Mouse (Mus musculus) liver, embryonic 12.5 days (tissue): Measurements from ENCODE around the gene N4bp1. TPM values are rescaled to one million over a fixed set of nuclear protein-coding genes. Genes with fewer than 3 reads are reported as not detected.
A peak's percentile ranks its signal among the peaks of the same experiment; 100 is the strongest.

Source experiments
- ATAC-seq: fragments of 200-750 bp; cut with Nextera tagmentation; 2 replicates; pipeline ENCODE4 v1.8.0; 2017; ENCODE audit warnings: moderate number of reproducible peaks, mild to moderate bottlenecking, moderate library complexity
- H3K27ac ChIP-seq: fragments of 300-500 bp; sonication (generic); 2 replicates; pipeline ENCODE4 v1.5.1; 2016; ENCODE audit warnings: mild to moderate bottlenecking
- H3K27me3 ChIP-seq: fragments of 300-500 bp; sonication (generic); replicated peaks from 2 replicates; pipeline ENCODE4 v1.6.1; 2016; ENCODE audit warnings: mild to moderate bottlenecking, moderate library complexity
- H3K36me3 ChIP-seq: fragments of 300-500 bp; sonication (generic); 2 replicates; pipeline ENCODE4 v1.6.1; 2016; ENCODE audit warnings: mild to moderate bottlenecking, moderate library complexity
- H3K4me1 ChIP-seq: fragments of 300-500 bp; sonication (generic); 2 replicates; pipeline ENCODE4 v1.6.1; 2016
- H3K4me2 ChIP-seq: fragments of 300-500 bp; sonication (generic); 2 replicates; pipeline ENCODE4 v1.6.1; 2016; ENCODE audit warnings: mild to moderate bottlenecking, moderate library complexity
- H3K4me3 ChIP-seq: fragments of 300-500 bp; sonication (generic); 2 replicates; pipeline ENCODE4 v1.5.1; 2016; ENCODE audit warnings: mild to moderate bottlenecking, moderate library complexity
- H3K9ac ChIP-seq: fragments of 300-500 bp; sonication (generic); 2 replicates; pipeline ENCODE4 v1.6.1; 2016; ENCODE audit warnings: mild to moderate bottlenecking, moderate library complexity
- H3K9me3 ChIP-seq: fragments of 300-500 bp; sonication (generic); replicated peaks from 2 replicates; pipeline ENCODE4 v1.6.1; 2016; ENCODE audit warnings: mild to moderate bottlenecking, moderate library complexity
- WGBS: fragments of 180-500 bp; shearing (Covaris S2); methylation state at CpG from one replicate; pipeline ENCODE4 v1.1.7; 2016; ENCODE audit not compliant: insufficient replicate concordance; 5-methylcytosine and 5-hydroxymethylcytosine counted together
- polyA plus RNA-seq: library from polyadenylated mRNA; unstranded; fragments of >200 nt; fragmentation: Nextera tagmentation; extraction: Ambion mirVana; gene quantifications from 2 replicates; pipeline ENCODE4 v1.2.1, GENCODE M21; 2016

N4bp1 gene
- polyA plus RNA-seq, 1 experiment from 2014 or later, result 5.1 TPM

- no peak overlapping the region for H3K4me2 ChIP-seq
- 65% methylated on average over 8 of the region's 8 CpGs for WGBS
- H3K9me3 ChIP-seq, result no peaks in the 10 kb centered on the region; the same call in 1 of the 2 replicates
- no peak overlapping the region for H3K27ac ChIP-seq
- no peak overlapping the region for H3K9ac ChIP-seq
- peaks cover 5% of the 10 kb centered on the region; the same call in 1 of the 2 replicates for H3K36me3 ChIP-seq
- 0 out of 2 replicates have a peak, but pooled peaks cover 6% of the 10 kb centered on the region for H3K4me1 ChIP-seq
- ATAC-seq, result no peak
- H3K4me3 ChIP-seq, result no peak overlapping the region
- 0 out of 2 replicates have a peak, but pooled peaks cover 4% of the 10 kb centered on the region for H3K27me3 ChIP-seq
Observed at GRCm38 (mm10) chr8:86834496-86835260, 50.4 kb downstream of the N4bp1 start.

GRCm38 (mm10) chr8:86833937-86834336 is 51.1 kb downstream of the N4bp1 start:
- Histone ChIP-seq H3K9me3 (no peaks in the 10 kb centered on the region; the same call in 1 of the 2 replicates), H3K27ac (no peak overlapping the region), H3K36me3 (no peaks in the 10 kb centered on the region), H3K4me3 (no peak overlapping the region), H3K9ac (no peak overlapping the region), H3K4me1 (0 out of 2 replicates have a peak, but pooled peaks cover 6% of the 10 kb centered on the region), H3K27me3 (0 out of 2 replicates have a peak, but pooled peaks cover 4% of the 10 kb centered on the region), H3K4me2 (no peak overlapping the region)
- peak; percentile 68; the same call in 1 of the 2 replicates for ATAC-seq
- WGBS, result 63% methylated on average over 1 of the region's 1 CpGs

DNA sequence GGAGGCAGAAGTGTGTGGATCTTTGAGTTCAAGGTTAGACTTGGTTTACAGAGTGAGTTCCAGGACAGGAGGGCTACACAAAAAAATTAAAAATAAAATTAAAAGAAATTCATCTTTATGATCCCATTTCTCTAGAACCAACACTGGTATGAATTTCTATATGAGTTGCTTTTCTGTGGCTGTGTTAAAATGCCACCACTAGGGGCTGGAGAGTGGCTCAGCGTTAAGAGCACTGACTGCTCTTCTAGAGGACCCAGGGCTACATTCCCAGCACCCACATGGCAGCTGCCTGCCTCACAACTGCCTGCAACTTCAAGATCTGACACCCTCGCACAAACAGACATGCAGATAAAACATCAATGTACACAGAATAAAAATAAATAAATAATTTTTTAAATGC is 56.1 kb downstream of the N4bp1 start:
- ATAC-seq, result no peak
- H3K4me1 ChIP-seq, result peaks cover 29% of the 10 kb centered on the region
- no peak overlapping the region for H3K4me2 ChIP-seq
- 51% methylated on average over 2 of the region's 2 CpGs for WGBS
- no peak overlapping the region for H3K27ac ChIP-seq
- H3K4me3 ChIP-seq, result no peak overlapping the region
- H3K36me3 ChIP-seq, result no peaks in the 10 kb centered on the region
- H3K27me3 ChIP-seq, result no peaks in the 10 kb centered on the region; the same call in 1 of the 2 replicates
- H3K9ac ChIP-seq, result no peak overlapping the region
- H3K9me3 ChIP-seq, result no peaks in the 10 kb centered on the region; the same call in 1 of the 2 replicates

DNA sequence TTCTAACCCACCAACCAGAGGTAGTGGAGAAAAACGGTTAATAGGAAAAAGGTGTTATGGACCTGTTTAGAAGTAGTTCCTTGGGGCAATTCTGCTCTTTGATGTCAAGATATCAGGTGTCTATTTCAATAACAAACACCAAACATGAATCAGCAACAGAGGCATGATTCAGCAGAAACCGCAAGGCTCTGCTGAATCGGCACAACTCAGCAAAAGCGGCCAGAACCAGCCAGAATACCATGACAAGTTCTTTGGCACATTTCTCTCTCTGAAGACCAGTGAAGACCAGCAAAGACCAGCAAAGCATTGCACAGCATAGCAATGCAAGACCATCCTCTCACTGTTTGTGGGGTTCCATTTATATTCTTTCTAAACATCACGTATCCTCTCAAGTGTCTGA is 57.9 kb downstream of the N4bp1 start:
- Histone ChIP-seq H3K9me3 (no peaks in the 10 kb centered on the region), H3K4me1 (peaks cover 26% of the 10 kb centered on the region), H3K36me3 (no peaks in the 10 kb centered on the region), H3K9ac (no peak overlapping the region), H3K4me3 (no peak overlapping the region), H3K27me3 (no peaks in the 10 kb centered on the region; the same call in 1 of the 2 replicates), H3K4me2 (no peak overlapping the region), H3K27ac (peak overlapping the region; percentile 64)
- peak; percentile 65 for ATAC-seq
- 75% methylated on average over 5 of the region's 5 CpGs for WGBS

DNA sequence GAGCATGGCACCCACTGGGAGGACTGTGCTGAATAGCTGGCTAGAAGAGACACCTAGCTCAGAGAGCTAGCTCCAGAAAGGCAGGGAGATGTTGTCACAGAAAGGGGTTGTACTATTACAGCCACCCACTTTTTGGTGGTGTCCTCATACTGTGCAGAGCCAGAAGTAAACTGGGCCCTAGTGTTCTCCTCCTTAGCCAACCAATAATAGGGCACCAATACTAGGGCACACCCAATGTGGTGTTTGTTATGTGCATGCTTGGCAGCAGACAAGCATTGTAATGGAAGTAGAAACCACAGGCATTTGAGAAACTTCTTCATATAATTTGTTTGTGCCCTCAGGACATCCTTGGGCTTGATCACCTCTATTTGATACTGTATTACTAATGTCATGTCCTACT is 58.5 kb downstream of the N4bp1 start:
- ATAC-seq, result peak; percentile 40; the same call in 1 of the 2 replicates
- Histone ChIP-seq H3K9me3 (no peaks in the 10 kb centered on the region), H3K9ac (no peak overlapping the region), H3K4me1 (peaks cover 32% of the 10 kb centered on the region), H3K36me3 (no peaks in the 10 kb centered on the region), H3K27ac (peak overlapping the region; percentile 64; the same call in 1 of the 2 replicates), H3K4me2 (no peak overlapping the region), H3K4me3 (no peak overlapping the region), H3K27me3 (no peaks in the 10 kb centered on the region; the same call in 1 of the 2 replicates)

DNA sequence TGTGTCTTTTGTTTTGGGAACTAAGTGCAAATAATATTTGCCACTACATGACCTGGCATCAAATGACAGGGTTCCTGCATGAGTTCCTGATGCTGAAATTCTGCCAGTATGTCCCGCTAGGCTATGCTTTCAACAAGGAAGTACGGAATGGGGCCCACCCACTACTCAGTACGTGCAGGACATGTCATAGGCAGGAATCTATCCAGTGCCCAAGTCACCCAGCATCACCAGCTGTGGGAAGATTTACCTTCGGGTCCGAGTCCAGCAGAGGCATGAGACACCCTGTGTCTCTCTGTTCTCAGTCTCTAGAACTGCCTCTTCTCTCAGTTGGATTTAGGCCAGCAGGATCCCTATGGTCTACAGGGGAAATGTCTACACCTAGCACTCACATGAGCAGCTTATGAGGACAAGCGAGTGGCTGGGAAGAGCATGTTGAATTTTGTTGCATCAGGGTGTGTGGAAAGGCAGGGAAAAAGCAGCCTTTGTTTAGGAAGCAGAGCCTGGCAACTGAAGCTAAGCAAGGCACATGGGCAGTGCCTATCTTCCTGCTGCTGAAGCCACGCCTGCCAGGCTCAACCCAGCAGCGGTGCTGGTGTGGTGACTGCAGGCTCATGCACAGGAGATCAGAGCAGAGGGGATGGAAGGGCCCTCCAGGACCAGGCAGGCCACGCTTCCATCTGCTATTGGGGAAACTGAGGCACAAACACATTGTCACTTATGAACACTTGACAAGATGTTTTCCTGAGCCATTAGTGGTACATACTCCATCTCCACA is 59.2 kb downstream of the N4bp1 start:
- H3K27me3 ChIP-seq, result no peaks in the 10 kb centered on the region; the same call in 1 of the 2 replicates
- H3K4me1 ChIP-seq, result peaks cover 36% of the 10 kb centered on the region
- no peak overlapping the region for H3K9ac ChIP-seq
- H3K27ac ChIP-seq, result peak overlapping the region; percentile 64; the same call in 1 of the 2 replicates
- ATAC-seq, result peak; percentile 89
- H3K36me3 ChIP-seq, result no peaks in the 10 kb centered on the region
- no peak overlapping the region for H3K4me3 ChIP-seq
- no peak overlapping the region for H3K4me2 ChIP-seq
- WGBS, result 69% methylated on average over 9 of the region's 9 CpGs
- H3K9me3 ChIP-seq, result no peaks in the 10 kb centered on the region

- H3K9ac ChIP-seq, result no peak overlapping the region
- peaks cover 43% of the 10 kb centered on the region for H3K4me1 ChIP-seq
- H3K4me2 ChIP-seq, result no peak overlapping the region
- no peaks in the 10 kb centered on the region for H3K36me3 ChIP-seq
- H3K4me3 ChIP-seq, result no peak overlapping the region
- H3K27me3 ChIP-seq, result no peaks in the 10 kb centered on the region; the same call in 1 of the 2 replicates
- 73% methylated on average over 4 of the region's 4 CpGs for WGBS
- ATAC-seq, result no peak
- H3K9me3 ChIP-seq, result no peaks in the 10 kb centered on the region
- H3K27ac ChIP-seq, result no peak overlapping the region
Observed at GRCm38 (mm10) chr8:86824735-86825134, 60.3 kb downstream of the N4bp1 start.

- Histone ChIP-seq H3K27ac (no peak overlapping the region), H3K4me2 (no peak overlapping the region), H3K36me3 (no peaks in the 10 kb centered on the region), H3K27me3 (no peaks in the 10 kb centered on the region), H3K9me3 (no peaks in the 10 kb centered on the region), H3K4me1 (peaks cover 25% of the 10 kb centered on the region), H3K9ac (no peak overlapping the region), H3K4me3 (no peak overlapping the region)
- WGBS, result 8% methylated on average over 3 of the region's 3 CpGs
- ATAC-seq, result peak; percentile 59
Observed at GRCm38 (mm10) chr8:86820756-86821201, 64.3 kb downstream of the N4bp1 start.

DNA sequence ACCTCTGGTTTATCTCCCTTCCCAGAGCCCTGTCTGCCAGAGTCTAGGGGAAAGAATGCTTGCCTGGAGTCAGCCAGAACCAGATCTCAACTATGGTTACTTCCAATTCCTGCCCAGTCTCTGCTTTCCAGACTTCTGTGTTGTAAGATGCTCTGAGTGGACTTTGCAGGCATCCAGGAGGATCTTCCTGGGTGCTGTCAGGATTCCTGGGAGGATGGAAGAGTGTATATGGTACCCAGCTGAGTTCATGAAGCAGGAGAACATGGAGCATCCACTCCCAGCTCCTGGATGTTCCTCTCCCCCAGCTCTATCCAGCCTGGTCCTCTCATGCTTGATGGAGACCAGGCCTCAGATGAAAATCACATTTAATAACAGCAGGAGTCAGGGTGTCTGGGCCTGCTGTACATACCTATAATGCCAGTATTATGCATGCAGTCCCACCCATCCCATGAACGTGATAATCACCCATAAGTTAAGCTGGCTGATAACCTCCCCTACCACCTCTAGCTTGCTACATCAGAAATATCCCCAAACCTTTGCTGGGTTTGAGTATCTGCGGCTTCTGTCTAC is 64.8 kb downstream of the N4bp1 start:
- H3K36me3 ChIP-seq, result no peaks in the 10 kb centered on the region
- H3K9ac ChIP-seq, result no peak overlapping the region
- WGBS, result 42% methylated on average over 2 of the region's 2 CpGs
- no peak for ATAC-seq
- no peak overlapping the region for H3K4me2 ChIP-seq
- H3K4me1 ChIP-seq, result peaks cover 22% of the 10 kb centered on the region
- no peak overlapping the region for H3K27ac ChIP-seq
- no peaks in the 10 kb centered on the region for H3K27me3 ChIP-seq
- no peak overlapping the region for H3K4me3 ChIP-seq
- no peaks in the 10 kb centered on the region for H3K9me3 ChIP-seq

DNA sequence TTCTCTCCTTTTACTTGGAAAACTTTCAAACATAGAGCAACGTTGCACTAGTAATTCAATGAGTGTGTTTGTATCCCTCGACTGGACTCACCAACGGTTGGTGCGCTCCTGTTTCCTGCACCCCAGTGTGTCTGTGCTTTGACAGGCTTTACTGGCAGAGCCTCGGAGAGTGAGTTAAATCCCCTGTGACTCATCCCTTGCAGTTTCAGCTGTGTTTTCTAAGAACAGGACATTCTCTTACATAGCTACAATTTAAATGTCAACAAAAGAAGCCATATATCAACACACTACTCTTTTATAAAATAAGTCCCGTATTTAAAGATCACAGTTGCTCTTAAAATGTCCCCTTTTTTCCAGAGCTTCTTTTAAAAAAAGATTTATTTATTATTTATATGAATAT is 65.6 kb downstream of the N4bp1 start:
- H3K4me2 ChIP-seq, result no peak overlapping the region
- H3K4me3 ChIP-seq, result no peak overlapping the region
- no peaks in the 10 kb centered on the region for H3K27me3 ChIP-seq
- 56% methylated on average over 6 of the region's 6 CpGs for WGBS
- peaks cover 22% of the 10 kb centered on the region for H3K4me1 ChIP-seq
- H3K9ac ChIP-seq, result no peak overlapping the region
- H3K36me3 ChIP-seq, result no peaks in the 10 kb centered on the region
- no peak for ATAC-seq
- H3K9me3 ChIP-seq, result no peaks in the 10 kb centered on the region
- no peak overlapping the region for H3K27ac ChIP-seq

DNA sequence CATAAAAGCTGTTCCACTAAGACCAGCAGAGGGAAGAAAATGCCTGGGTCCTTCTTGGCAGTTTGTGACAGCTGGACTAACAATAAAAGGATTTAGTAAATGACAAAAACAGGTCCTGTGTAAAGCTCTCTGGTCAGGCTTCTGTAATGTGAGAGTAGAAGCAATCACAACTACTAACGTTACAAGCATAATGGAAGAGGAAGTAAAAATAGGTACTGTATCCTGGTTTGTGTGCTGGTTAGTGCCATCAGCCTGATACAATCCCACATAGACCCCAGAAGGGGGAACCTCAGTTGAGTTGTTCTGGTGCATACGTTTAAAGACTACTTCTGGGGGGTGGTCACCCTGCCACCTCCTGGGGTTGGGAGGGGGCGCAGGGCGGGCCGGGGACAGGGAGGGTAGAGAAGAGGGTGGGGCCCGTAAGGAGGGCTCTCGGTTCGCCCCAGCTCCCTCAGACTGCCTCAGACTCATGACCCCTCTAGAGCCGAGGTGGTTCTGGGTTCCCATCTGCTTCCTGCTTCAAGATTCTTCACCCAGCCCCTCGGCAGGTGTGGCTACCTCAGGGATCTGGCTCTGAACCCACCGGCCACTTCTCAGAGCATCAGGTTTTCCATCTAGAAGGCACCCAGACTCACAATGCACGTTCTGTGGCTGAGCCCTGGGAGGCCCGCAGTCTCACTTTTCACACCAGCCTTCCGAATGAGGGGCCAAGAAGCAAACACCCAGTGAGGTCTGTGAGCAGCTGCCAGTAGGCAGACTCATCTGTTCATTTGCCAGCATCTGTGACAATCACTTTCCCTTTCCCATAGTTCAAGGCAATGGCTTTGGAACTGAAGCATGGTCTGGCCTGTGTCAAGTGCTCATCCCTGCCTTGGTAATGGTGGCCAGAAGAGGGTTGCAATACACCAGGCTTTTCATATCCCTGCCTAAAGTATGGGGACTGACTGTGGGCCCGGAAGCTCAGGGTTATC is 75.8 kb downstream of the N4bp1 start:
- ATAC-seq, result no peak
- Histone ChIP-seq H3K9ac (no peak overlapping the region), H3K27me3 (peaks cover 3% of the 10 kb centered on the region), H3K9me3 (no peaks in the 10 kb centered on the region), H3K27ac (no peak overlapping the region), H3K4me3 (no peak overlapping the region), H3K4me2 (no peak overlapping the region), H3K36me3 (no peaks in the 10 kb centered on the region), H3K4me1 (no peaks in the 10 kb centered on the region)
- WGBS, result 65% methylated on average over 15 of the region's 15 CpGs
